Mouse (Mus musculus): ENCODE results near the gene Dgki.

- TF ChIP-seq GATA1 (IDR thresholded peaks at IDR 0.05; ENCODE audit: borderline replicate concordance, low read length) (no peak), CTCF (IDR thresholded peaks at IDR 0.05; ENCODE audit: low read depth, low read length) (0 out of 2 replicates have a peak, but pooled peaks have one; percentile 8), POLR2AphosphoS5 (IDR thresholded peaks at IDR 0.05; ENCODE audit: insufficient replicate concordance, low read depth, low read length) (no peak)
Observed at GRCm38 (mm10) chr6:36955293-36955692, 344.7 kb downstream of the Dgki start.
